Mouse (Mus musculus) cerebellum, adult 11-12 months (tissue): ENCODE data around the gene Vangl2.

ENCODE experiments used
- DNase-seq: peaks from one replicate; pipeline ENCODE4 v3.0.0; 2022

Vangl2 gene

DNA sequence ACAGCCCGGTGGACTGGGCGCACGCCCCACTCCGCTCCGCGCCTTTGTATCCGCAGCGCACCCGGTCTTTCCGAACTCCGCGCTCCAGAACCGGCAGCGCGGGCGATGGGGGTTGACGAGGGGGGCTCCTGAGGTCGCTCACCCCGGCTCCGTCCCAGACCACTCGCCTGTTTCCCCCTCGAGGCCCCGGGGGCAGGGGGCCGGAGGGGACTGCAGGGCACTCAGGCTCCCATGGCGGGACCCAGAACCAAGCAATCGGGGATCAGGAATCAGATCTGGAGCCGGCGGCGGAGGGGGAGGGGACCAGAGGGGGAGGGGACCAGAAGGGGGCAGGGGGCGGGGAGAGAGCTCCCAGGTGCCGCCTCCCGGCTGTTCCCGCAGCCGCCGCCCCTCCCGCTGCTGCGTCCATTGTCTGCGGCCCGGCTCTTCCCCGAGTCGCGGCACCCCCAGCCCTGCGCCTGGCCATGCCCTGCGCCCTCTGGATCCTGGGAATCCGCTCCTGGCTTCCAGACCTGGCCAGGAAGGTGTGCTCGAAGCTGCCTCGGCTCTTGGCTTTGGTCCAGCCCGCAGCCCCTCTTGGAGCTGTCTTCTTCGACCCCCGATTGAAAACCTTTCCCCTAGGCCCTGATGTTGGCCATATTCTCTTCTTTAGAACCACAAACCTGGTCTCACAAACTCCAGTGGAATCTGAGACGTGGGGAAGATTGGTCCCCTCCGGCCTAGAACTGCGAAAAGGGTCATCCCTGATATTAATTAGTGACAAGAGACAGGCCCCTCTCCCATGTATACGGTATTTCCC lies 1.0 kb downstream of the Vangl2 start:
- DNase-seq: peak; percentile 91

DNA sequence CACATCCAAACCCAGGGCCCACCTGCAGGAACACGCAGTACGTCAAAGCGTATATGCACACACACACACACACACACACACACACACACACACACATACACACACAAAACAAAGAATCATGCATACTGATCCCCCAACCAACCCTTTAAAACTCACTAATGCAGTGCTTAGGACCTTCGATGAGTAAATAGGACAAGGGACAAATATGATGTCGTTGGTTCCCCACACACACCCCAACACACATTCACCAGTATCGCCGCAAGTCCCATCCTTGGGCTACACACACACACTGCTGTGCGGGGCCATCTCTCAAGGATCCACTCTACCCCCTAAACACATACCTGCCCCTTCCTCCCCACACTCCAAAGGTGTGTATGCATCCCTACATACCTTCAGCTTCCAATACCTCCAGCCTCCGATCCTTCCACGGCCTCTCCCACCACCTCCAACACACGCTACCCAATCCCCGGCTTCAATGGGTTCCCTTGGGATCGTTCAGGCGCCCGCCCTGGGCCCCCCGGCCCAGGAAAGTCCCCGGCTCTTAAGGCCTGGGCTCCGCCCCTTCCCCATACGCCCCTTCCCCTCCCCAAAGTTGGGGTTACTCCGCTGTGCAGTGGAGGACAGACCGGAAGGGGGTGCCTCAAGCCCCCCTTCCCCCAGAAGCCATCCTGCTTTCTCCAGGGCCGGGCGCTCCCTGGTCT lies 1.9 kb downstream of the Vangl2 start:
- peak; percentile 55 for DNase-seq

DNA sequence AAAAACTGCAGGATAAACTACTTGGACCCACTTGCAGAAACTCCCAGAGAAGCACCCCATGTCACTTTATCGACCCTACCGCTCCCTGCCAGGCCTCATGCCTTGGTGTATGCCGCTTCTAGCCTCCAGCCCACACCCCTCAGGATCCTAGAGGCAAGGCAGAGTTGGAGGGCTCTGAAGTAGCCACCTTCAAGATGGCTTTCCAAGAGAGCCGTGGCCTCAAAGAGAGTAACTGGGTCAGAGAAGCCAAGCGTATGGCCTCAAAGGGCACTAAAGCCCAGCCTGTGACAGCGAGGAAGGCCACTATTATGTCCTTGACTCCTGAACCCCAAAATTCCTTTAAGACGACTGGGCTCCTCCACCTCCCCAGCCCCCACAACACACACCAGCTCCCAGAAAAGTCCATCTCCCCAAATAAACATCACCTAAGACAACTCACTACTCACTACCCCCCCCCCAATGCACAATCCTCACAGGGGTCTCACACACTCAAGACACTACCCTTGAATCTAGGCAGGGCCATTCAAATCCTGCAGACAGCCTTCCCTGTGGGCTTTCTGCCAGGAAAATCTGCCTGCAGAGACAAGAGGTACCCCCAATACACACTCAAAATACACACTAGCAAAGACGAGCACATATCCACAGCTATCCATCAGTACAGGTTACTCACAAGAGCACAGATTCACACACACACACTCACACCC lies 2.9 kb downstream of the Vangl2 start:
- DNase-seq: peak; percentile 36

DNA sequence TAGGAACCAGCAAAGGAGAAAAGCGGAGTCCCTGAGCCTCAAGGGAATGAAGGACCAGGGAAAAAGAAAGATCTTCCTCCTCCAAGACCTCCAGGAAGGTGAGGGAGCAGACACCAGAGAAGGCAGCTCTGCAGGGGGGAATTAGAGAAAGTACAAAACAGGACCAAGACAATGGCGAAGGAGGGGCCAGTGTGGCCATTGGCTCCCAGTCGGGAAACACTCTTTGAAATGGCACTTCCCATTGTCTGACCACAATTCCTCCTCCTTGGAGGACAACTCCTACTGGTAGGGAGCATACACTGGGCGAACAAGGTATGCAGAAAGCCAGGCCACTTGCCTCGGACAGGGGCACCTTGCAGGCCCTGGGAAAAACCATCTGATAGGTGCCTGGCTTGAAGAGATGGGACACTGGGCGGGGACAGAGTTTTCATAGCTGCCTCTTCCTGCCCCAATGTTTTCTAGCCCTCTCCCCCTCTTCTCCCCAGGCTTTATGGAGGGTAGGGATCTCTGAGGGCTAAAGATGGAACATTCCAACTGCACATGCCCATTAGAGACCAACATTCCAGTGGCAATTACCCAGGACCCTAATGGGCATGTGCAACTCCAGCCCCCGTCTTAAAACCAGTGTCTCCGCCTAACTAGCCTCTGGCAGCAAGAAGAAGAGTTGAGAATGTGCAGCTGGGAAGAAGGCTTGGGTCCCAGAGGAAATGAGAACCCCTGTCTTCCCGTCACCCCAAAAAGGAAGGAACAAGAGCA lies 3.9 kb downstream of the Vangl2 start:
- no peak for DNase-seq

DNA sequence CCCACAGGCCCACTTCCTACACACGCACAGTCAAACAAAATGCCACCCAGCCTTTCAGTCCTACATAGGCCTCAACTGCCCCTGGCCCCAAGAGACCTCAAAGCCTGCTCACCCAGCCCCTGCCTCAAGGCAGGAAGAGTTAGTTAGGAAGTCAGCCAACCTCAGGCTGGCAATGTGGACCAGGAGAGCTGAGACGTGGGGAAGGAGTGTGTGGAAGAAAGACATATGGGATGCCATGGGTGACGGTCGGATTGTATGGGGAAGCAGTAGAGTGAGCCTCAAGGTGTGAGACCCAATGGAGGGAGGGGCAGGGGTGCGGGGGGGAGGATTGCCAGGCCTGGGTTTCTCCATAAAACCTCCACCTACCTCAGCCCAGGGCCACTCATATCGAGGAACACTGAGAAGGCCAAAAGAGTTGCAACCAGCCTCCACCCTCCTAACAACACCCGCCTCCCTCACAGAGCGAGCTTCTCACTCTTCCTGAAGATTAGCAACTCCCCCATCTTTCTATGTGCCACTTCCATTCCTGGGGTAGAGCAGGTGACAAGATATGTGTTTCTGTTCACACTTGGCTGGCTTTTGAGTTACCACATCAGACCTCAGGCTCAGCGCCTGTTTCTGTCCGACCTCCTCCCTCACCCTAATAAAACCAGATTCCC lies 8.3 kb downstream of the Vangl2 start:
- DNase-seq: no peak

DNA sequence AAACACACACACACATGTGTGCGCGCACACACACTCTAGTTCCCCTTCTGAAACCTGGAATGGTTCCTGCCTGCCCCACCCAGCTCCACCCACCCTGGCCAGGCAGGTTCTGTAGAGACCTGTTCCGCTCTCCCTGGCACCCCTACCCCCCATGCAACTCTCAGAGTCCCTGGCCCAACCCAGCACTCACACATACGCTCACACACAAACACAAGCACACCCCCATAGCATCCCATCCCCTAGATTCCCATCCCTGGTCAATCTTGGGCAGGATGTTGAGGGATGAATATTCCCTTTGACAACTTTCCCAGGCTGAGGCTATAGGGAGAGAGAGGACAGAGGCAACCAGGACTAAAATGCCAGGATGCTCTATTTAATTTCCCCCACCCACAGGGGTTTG lies 8.9 kb downstream of the Vangl2 start:
- no peak for DNase-seq

DNA sequence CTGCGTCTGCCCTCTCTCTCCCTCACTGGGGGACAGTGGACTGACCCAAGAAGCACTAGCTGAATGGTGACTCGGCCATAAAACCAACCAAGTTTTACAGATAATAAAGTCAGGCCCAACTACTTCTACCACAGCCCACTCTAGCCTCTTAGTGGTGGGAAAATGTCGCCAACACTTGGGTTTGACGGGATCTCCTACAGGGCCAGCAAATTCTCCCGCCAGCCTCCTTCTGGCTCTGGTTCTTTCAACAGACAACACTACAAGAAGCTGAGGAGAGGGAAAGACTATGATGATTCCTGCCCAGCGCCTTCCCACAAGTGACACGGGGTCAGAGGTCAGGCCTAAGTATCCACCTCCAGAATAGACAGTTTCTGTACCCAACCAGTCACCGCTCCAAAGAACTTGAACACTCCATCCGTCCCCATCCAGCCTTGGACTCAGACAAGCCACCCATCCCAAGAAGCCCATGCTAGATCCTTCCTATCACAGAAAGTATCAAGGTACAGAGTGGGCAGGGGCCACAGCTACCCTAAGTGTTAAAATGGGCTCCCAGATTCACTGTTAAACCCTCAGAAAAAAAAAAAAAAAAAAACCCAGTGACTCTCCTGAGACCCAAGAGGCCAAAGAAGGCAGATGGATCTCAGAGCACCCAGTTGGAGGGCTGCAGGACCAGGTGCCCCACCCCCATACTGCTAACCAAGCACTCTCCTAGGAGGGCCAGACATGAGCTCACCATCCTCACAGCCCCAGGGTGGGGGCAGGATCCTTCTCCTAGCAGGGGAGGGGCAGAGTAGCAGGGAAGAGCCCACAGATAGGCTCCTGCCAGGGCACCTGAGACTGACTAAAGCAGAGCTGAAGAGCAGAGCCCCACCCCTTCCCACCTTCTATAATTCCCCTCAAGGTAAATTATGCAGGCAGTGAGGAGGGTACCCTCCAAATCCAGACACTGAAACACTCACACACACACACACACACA lies 9.6 kb downstream of the Vangl2 start:
- no peak for DNase-seq

DNA sequence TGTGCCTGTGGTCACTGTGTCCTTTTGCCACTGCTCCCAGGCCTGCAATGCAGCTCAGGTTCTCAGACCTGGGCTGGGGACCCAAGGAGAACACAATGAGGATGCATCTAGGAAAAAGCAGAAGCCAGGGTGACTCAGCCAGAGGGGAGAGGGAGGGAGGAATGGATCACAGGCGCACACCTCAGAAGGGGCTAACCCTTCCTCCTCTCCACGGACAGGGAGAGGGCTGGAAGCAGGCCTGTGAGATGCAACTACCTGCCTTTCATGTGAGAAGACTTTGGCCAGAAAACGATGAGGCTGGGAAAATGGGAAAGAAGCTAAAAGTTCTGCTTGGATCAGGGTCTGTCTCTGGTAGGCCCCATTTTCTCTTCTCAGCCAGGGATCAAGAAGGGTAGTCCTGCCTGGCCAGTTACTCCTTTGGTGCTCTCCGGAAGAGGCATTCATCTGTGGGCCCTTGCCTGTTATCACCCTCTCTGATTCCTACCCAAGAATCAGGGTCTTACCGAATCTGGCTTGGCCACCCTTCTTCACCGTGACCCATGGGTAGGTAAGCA lies 10.7 kb downstream of the Vangl2 start:
- no peak for DNase-seq

DNA sequence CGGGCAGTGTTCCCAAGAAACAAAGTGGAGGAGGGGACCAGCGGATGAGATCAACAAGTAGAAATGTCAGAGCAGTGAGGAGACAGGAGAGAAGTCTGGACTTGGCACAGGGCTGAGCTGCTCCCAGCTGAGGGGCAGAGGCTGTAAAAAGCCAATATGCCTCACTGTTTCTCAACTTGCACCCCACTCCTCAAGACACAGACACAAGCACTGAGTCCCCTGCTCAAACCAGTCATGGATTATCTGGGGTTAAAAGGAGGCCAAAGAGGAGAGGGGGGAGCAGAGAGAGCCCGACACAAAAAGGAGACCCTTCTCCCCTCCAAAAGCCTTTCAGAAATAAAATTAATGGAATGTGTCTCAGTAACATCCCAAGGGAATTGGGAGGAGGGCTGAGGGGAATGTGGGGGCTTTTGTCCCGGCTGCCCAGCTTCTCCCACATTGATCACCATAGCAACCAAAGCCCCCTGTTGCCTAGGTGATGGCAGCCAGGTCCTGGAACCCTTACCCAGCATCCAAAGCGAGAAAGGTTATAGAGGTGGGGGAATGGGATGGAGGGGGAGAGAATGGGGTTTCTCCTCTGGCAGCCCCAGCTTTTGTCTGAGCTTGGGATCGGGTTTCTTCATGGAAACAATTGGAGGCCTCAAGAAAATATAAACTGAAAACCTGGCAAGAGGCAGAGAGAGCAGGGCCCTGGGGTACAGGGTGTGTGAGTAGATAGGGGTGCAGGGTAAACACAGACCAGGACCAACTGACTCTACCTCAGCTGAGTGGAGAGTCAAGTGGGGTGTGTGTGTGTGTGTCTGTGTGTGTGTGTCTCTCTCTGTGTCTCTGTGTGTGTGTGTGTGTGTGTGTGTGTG lies 11.4 kb downstream of the Vangl2 start:
- no peak for DNase-seq

DNA sequence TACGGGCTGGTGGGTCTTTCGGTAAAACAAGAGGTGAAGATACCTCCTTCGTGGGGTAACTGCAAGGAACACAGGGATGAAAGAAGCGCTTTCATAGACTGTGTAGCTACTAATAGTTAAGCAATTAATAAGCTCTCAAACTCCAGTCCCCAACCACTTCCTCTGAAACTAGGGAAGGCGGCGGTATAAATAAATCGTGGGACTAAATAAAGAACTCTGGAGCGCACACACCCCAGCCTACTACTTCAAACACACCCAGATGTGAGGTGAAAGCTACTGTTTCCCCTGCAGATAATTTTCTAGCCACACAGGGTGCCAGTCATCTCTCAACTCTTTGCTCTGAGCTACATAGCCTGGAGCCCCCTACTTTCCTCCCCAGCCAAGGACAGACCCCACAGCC lies 12.2 kb downstream of the Vangl2 start:
- no peak for DNase-seq

DNA sequence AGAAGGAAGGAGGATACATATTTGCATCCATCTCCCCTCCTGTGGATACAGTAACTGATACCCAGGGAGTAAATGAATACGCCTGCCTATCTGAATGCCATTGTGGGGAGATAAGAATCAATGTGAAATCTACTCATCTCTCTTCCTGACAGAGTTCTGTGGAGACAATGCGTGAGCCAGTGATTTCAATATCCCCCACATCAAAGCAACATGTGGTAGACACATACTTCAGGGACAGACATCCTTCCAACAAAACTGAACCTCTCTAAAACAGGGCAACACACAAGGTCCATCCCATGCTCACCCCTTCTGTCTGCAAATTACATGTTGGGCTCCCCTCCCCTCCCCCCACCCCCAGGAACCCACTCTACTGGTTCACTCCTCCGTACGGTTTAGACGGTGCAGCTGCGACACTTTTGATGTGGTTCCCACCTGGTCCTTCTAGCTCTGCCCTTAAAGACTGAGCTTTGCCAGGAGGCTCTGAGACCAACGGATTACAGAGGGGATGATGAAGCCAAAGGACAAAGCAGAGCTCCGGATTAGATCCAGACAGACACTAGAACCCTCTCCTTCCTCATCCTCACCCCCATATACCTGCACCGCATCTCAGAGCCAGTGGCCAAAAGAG lies 12.8 kb downstream of the Vangl2 start:
- DNase-seq: no peak

DNA sequence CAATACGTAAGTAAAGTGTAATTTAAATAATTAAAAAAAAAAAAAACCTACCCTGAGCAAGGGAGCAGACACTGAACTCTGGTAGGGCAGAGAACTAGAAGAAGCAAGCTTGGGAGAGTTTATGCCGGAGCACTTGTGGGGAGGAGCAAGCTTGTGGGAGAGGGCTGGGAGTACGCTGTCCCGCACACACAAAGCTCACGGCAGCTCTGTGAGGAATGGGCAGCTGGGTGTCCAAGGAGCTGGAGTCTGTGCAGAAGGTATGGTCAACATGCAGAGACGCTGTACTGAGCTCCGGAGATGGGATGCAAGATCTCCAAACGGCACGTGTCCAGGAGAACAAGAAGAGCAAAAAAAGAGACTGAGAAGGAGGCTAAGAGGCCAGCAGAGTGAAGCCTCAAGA lies 13.5 kb downstream of the Vangl2 start:
- DNase-seq: no peak

DNA sequence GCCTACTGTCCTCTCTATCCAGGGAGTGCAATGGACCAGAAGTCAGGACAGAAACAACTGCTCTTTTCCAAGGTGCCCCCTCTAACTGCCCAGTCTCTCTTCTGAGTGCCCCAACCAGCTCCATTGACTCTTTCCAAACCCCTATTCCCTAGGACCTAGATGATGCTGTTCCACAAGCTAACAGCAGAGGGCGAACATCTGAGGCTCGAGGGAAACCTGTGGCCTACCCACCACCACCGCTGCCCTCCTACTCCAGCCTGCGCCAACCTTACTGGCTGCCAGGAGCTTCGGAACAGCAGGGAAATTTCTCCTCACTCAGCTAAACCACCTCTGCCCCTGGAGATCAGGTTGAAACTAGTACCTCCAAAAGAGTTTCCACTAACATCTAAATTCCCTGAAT lies 16.2 kb downstream of the Vangl2 start:
- DNase-seq: peak; percentile 51

DNA sequence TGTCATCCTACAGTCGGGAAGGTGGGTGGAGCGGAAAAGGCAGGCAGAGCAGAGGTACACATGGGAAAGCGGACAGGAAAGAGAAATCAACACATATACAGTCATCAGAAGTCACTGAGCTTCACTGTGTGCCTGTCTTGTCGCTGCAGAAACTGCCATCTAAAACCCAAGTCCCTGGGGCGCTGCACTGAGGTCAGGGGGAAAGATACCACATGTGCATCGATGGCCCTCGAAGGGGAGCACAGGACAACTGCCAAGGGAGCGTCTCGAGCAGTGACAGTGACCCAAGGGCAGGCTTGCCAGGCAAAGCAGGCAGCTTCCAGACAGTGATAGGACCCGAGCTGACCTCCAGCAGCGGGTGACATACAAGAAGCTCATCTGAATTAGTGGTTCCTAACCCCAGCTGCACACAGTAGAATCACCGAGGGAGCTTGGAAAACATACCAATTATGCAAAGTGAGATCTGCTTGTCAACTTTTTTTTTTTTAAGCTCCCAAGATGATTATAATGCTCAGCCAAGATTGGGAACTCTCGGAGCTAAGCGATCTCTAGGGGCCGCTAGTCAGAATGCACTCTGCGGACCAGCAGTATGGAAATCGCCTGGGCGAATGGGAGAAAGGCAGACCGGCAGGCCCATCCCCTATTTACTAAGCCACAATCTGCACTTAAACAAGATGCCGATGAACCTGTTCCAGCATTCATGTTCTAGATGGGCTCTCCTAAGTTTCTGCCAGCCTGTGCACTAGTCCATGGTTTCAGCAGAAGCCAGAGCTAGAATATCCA lies 18.0 kb downstream of the Vangl2 start:
- no peak for DNase-seq

DNA sequence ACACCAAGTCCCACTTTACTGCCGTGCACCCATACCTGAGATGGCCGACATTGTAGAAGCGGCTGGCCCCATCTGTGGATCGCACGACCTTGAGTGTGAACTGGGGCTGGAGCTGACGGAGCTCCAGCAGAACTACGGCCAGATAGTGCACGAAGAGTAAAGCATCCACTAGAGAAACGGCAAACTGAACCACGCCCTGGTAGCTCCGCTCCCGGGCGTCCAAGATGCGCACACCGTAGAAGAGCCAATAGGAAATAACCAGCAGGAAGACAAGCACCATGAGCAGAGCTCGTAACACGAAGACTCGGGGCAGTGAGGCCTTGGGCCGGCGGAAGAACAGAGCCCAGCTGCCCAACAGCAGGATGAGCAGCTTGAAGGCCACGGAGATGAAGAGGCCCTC lies 18.8 kb downstream of the Vangl2 start:
- no peak for DNase-seq

DNA sequence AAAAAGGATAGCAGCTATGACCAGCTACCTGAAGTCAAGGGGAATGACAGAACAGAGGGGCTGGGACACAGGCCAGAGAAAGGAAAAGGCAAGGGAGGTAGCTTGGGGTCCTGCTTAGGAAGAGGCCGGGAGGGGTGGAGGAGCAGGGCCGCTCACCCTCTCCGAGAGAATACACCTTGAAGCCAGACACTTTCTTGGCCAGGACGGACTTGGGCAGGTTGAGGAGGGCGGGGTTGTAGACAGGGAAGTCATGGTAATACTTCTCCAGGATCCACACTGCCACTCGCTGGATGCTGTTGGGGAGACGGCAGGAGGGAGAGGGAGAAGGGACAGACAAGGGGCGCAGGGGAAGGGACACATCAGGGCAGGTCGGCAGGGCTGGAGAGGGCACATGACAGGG lies 19.9 kb downstream of the Vangl2 start:
- DNase-seq: no peak

DNA sequence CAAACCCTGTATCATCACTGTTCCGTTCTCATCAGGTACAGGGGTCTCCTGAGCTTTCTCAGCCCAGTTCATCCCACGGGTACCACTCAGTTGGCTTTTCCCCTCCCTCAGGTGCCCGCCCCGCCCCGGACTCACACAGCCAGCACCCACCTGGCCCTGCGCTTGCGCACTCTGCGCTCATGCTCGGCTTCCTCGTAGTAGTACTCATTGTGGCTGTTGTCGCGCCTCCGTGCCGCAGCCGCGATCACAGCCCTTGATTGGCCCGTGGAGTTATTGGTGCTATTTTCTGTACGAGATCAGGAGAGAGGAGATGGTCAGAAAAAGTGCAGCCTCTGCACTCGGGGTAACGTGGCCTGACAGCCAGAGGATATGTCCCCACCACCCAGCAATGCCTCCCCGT lies 20.5 kb downstream of the Vangl2 start:
- DNase-seq: no peak

DNA sequence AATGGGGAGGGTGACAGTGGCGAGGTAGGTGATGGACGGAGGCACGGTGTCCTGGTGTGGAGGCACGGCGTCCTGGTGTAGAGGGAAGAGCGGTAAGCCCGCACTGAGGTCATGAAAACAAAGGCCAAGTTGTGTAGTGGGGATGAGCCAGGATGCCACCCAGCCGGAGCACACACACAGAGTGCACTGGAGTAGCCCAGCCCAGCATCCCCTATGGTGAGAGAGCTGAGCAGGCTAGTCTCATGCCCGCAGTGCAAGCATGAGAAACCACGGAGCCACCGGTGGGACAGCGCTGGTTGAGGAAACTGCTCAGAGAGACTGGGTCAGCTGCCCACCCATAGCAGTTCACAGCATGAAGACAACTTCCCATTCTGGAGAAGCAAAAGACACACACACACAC lies 26.6 kb downstream of the Vangl2 start:
- no peak for DNase-seq

DNA sequence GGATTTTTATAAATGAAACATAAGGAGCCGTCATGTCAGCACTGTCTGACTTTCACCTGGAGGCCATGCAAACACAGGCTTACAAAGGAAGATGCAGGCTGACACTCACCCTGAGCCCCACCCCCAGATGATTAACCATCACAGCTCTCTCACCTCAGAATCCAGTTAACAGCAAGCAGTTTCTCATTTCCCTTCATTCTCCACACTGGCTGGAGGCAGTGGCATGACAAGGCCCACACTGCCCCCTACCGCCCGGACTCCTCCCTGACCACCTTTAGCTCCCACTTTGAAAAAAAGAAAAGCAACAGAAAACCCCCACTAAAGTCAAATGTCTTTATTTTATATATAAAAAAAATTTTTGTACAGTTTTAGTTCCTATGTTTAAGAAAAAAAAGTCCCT lies 27.6 kb downstream of the Vangl2 start:
- DNase-seq: no peak
